Mouse (Mus musculus) heart, embryonic 16.5 days (tissue): ENCODE data around the gene Pawr. TPM values are rescaled to one million over a fixed set of nuclear protein-coding genes. Genes with fewer than 3 reads are reported as not detected.

Experiments used
- ATAC-seq: fragments of 200-750 bp; cut with Nextera tagmentation; replicated peaks from 2 replicates; pipeline ENCODE4 v1.8.0; 2017; ENCODE audit warnings: moderate number of reproducible peaks; ENCODE audit not compliant: insufficient read depth, low FRiP score; ENCODE audit errors: extremely low read depth
- H3K27ac ChIP-seq: fragments of 300-500 bp; sonication (generic); 2 replicates; pipeline ENCODE4 v1.5.1; 2014; ENCODE audit warnings: mild to moderate bottlenecking, low read length, control low read depth, moderate library complexity
- H3K27me3 ChIP-seq: fragments of 300-500 bp; sonication (generic); 2 replicates; pipeline ENCODE4 v1.6.1; 2014; ENCODE audit warnings: low read length, mixed read lengths; ENCODE audit not compliant: control insufficient read depth, insufficient read depth
- H3K36me3 ChIP-seq: fragments of 300-500 bp; sonication (generic); 2 replicates; pipeline ENCODE4 v1.6.1; 2014; ENCODE audit not compliant: control insufficient read depth, insufficient read depth
- H3K4me1 ChIP-seq: fragments of 300-500 bp; sonication (generic); 2 replicates; pipeline ENCODE4 v1.6.1; 2014; ENCODE audit warnings: low read length, mixed read lengths; ENCODE audit not compliant: control insufficient read depth, insufficient read depth
- H3K4me2 ChIP-seq: fragments of 300-500 bp; sonication (generic); 2 replicates; pipeline ENCODE4 v1.6.1; 2014; ENCODE audit warnings: low read depth, mild to moderate bottlenecking, control low read depth, low read length
- H3K4me3 ChIP-seq: fragments of 300-500 bp; sonication (generic); 2 replicates; pipeline ENCODE4 v1.5.1; 2014; ENCODE audit warnings: mild to moderate bottlenecking, control low read depth, low read length
- H3K9ac ChIP-seq: fragments of 300-500 bp; sonication (generic); 2 replicates; pipeline ENCODE4 v1.6.1; 2014; ENCODE audit warnings: low read length, control low read depth
- H3K9me3 ChIP-seq: fragments of 300-500 bp; sonication (generic); replicated peaks from 2 replicates; pipeline ENCODE4 v1.6.1; 2016; ENCODE audit warnings: low read length; ENCODE audit not compliant: control insufficient read depth
- WGBS: fragments of 180-500 bp; shearing (Covaris S2); extraction: QIAGEN DNeasy Blood & Tissue Kit; methylation state at CpG from one replicate; pipeline ENCODE4 v1.1.7; 2014; 5-methylcytosine and 5-hydroxymethylcytosine counted together
- polyA plus RNA-seq: library from polyadenylated mRNA; unstranded; fragments of >200 nt; fragmentation: Nextera tagmentation; extraction: Ambion mirVana; gene quantifications from 2 replicates; pipeline ENCODE4 v1.2.1, GENCODE M21; 2015

Gene Pawr
- polyA plus RNA-seq, 1 experiment from 2014 or later = 4.1 TPM

GRCm38 (mm10) chr10:108404087-108404486, 72.2 kb downstream of the Pawr start:
- WGBS = 78% methylated on average over 9 of the region's 9 CpGs
- H3K4me3 ChIP-seq = no peak overlapping the region
- no peak overlapping the region for H3K9ac ChIP-seq
- no peaks in the 10 kb centered on the region for H3K27me3 ChIP-seq
- peaks cover 2% of the 10 kb centered on the region; the same call in 1 of the 2 replicates for H3K4me1 ChIP-seq
- H3K9me3 ChIP-seq = no peaks in the 10 kb centered on the region
- no peaks in the 10 kb centered on the region for H3K36me3 ChIP-seq
- H3K27ac ChIP-seq = no peak overlapping the region
- no peak overlapping the region for H3K4me2 ChIP-seq
- no peak for ATAC-seq

- Histone ChIP-seq H3K4me2 (0 out of 2 replicates have a peak overlapping the region, but pooled peaks have one; percentile 1), H3K27me3 (no peaks in the 10 kb centered on the region)
- WGBS = 53% methylated on average over 8 of the region's 8 CpGs
Observed at GRCm38 (mm10) chr10:108405076-108405475, 73.2 kb downstream of the Pawr start.

DNA sequence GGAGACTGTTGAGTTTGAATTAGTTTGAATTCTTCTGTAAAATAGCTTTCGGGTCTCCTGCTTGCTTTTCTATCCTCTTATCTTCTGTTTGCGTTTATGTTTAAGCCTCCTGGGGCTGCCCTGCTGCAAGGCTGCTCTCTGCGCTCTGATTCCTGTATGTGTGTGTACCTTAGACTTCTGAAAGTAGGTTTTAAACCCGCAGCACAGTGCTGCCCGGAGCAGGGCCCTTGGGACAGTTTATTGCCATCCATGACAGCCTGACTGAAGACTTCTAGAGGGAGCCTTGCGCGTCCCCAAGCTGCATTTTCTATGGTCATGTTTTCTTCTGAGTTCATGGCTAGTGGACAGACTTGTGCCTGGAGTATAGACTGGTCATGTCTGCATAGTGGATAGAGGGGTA, 74.0 kb downstream of the Pawr start:
- WGBS = 35% methylated on average over 7 of the region's 7 CpGs
- no peak overlapping the region for H3K4me3 ChIP-seq
- H3K4me2 ChIP-seq = no peak overlapping the region

More at GRCm38 (mm10) chr10:108405076-108405475, 73.2 kb downstream of the Pawr start:
- no peaks in the 10 kb centered on the region for H3K9me3 ChIP-seq
- H3K27ac ChIP-seq = no peak overlapping the region
- H3K4me3 ChIP-seq = no peak overlapping the region
- no peaks in the 10 kb centered on the region; the same call in none of the 2 replicates for H3K4me1 ChIP-seq
- no peaks in the 10 kb centered on the region for H3K36me3 ChIP-seq
- ATAC-seq = no peak
- H3K9ac ChIP-seq = no peak overlapping the region

DNA sequence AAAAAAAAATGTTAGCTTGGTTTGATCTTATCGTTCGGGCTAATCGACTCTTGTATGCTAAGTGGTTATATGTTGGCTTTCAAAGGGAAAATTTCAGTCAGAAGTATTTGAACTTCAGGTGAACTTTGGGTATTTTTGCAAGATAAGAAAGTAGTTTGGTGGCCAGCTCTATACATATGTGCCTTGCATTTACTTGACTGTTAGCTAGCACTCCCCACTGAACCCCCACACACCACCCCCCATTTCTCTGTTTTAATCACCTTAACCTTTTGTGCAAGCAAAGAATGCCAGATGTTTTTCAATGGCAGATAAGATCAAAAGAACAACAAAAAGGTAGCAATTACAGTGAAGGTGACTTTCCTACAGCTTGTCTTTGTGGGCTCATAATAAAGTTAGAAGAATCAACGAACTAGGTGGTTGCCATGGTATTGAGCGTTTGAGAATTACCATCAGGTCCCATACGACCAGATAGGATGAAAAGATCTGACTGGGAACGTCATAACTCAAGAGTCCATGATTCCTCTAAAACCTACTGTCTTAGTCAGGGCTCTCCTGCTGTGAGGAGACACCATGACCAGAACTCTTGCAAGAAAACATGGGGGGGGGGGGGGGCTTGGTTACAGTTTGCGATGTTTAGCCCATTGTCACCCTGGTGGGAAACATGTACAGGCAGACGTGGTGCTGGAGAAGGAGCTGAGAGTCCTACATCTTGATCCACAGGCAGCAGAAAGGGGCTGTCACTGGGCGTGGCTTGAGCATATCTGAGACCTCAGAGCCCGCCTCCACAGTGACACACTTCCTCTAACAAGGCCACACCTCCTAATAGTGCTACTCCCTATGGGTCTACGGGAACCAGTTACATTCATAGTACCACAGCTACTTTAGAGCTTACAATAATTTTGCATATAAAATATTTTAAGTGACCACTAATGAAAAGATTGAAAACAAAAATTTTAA, 75.2 kb downstream of the Pawr start:
- Histone ChIP-seq H3K9ac (no peak overlapping the region), H3K4me1 (no peaks in the 10 kb centered on the region; the same call in none of the 2 replicates), H3K36me3 (peaks cover 2% of the 10 kb centered on the region; the same call in 1 of the 2 replicates), H3K4me2 (no peak overlapping the region), H3K9me3 (no peaks in the 10 kb centered on the region), H3K4me3 (no peak overlapping the region), H3K27me3 (no peaks in the 10 kb centered on the region), H3K27ac (no peak overlapping the region)
- no peak for ATAC-seq
- 83% methylated on average over 12 of the region's 12 CpGs for WGBS

More for the DNA sequence above, 74.0 kb downstream of the Pawr start:
- Histone ChIP-seq H3K27ac (no peak overlapping the region), H3K9ac (no peak overlapping the region), H3K36me3 (no peaks in the 10 kb centered on the region), H3K27me3 (no peaks in the 10 kb centered on the region), H3K9me3 (no peaks in the 10 kb centered on the region), H3K4me1 (no peaks in the 10 kb centered on the region; the same call in none of the 2 replicates)
- no peak for ATAC-seq

- H3K4me3 ChIP-seq = no peak overlapping the region
- no peaks in the 10 kb centered on the region; the same call in none of the 2 replicates for H3K4me1 ChIP-seq
- no peaks in the 10 kb centered on the region for H3K27me3 ChIP-seq
- H3K9ac ChIP-seq = no peak overlapping the region
- peaks cover 2% of the 10 kb centered on the region; the same call in 1 of the 2 replicates for H3K36me3 ChIP-seq
- H3K27ac ChIP-seq = no peak overlapping the region
- no peak for ATAC-seq
- no peaks in the 10 kb centered on the region for H3K9me3 ChIP-seq
- H3K4me2 ChIP-seq = no peak overlapping the region
- 35% methylated on average over 5 of the region's 5 CpGs for WGBS
Observed at GRCm38 (mm10) chr10:108408025-108408424, 76.1 kb downstream of the Pawr start.

- Histone ChIP-seq H3K27ac (no peak overlapping the region), H3K4me2 (no peak overlapping the region), H3K27me3 (no peaks in the 10 kb centered on the region), H3K9ac (no peak overlapping the region), H3K4me1 (no peaks in the 10 kb centered on the region; the same call in none of the 2 replicates), H3K4me3 (no peak overlapping the region), H3K36me3 (peaks cover 2% of the 10 kb centered on the region; the same call in 1 of the 2 replicates), H3K9me3 (no peaks in the 10 kb centered on the region)
- whole genome bisulfite sequencing = 68% methylated on average over 6 of the region's 6 CpGs
- no peak for ATAC-seq
Observed at GRCm38 (mm10) chr10:108408437-108408836, 76.5 kb downstream of the Pawr start.

DNA sequence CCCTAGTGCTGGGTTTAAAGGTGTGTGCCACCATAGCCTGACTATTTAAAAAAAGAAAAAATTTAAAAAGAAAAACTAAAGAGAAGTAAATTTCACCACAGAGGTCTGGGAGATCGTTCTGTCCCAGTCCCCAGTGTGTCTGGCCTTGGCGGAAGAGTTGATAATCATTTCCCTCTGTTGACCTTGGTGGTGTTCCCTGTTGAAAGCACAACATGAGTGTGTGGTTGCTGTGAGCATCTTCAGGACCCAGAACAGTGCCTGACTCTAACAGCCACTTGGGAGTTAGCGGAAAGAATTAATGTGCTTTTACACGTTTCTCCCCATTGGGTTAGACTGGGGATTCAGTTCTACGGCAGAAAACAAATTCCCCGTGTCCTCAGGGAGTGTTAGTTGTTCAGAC, 77.1 kb downstream of the Pawr start:
- Histone ChIP-seq H3K9ac (no peak overlapping the region), H3K36me3 (peaks cover 2% of the 10 kb centered on the region; the same call in 1 of the 2 replicates), H3K27me3 (no peaks in the 10 kb centered on the region), H3K9me3 (no peaks in the 10 kb centered on the region), H3K4me2 (no peak overlapping the region), H3K4me1 (no peaks in the 10 kb centered on the region; the same call in none of the 2 replicates), H3K27ac (no peak overlapping the region), H3K4me3 (no peak overlapping the region)
- WGBS = 62% methylated on average over 6 of the region's 6 CpGs
- no peak for ATAC-seq

GRCm38 (mm10) chr10:108409529-108409928, 77.6 kb downstream of the Pawr start:
- Histone ChIP-seq H3K9ac (no peak overlapping the region), H3K4me1 (no peaks in the 10 kb centered on the region; the same call in none of the 2 replicates), H3K27ac (no peak overlapping the region), H3K4me2 (no peak overlapping the region), H3K4me3 (no peak overlapping the region), H3K9me3 (no peaks in the 10 kb centered on the region), H3K27me3 (no peaks in the 10 kb centered on the region), H3K36me3 (peaks cover 2% of the 10 kb centered on the region; the same call in 1 of the 2 replicates)
- ATAC-seq = no peak
- WGBS = 55% methylated on average over 6 of the region's 6 CpGs
